Mouse (Mus musculus) forebrain, embryonic 14.5 days (tissue): ENCODE data around the gene Tbx2. TPM values are rescaled to one million over a fixed set of nuclear protein-coding genes. Genes with fewer than 3 reads are reported as not detected.
A peak's percentile ranks its signal among the peaks of the same experiment; 100 is the strongest.

Experiments used
- ATAC-seq: fragments of 200-750 bp; cut with Nextera tagmentation; 2 replicates; pipeline ENCODE4 v1.8.0; 2017; ENCODE audit warnings: mild to moderate bottlenecking, moderate library complexity
- DNase-seq: peaks from one replicate; pipeline ENCODE4 v3.0.0-alpha.2; 2015; ENCODE audit warnings: low spot score
- H3K27ac ChIP-seq: fragments of 300-500 bp; sonication (generic); 2 replicates; pipeline ENCODE4 v1.5.1; 2014; ENCODE audit warnings: low read depth, mild to moderate bottlenecking, control low read depth, low read length, moderate library complexity
- H3K27me3 ChIP-seq: fragments of 300-500 bp; sonication (generic); replicated peaks from 2 replicates; pipeline ENCODE4 v1.6.1; 2014; ENCODE audit warnings: low read length, control low read depth, mixed read lengths; ENCODE audit not compliant: control insufficient read depth, insufficient read depth
- H3K36me3 ChIP-seq: fragments of 300-500 bp; sonication (generic); 2 replicates; pipeline ENCODE4 v1.6.1; 2014; ENCODE audit warnings: low read length, control low read depth; ENCODE audit not compliant: control insufficient read depth, insufficient read depth
- H3K4me1 ChIP-seq: fragments of 300-500 bp; sonication (generic); 2 replicates; pipeline ENCODE4 v1.6.1; 2014; ENCODE audit warnings: antibody characterized with exemption, low read length, control low read depth; ENCODE audit not compliant: control insufficient read depth, insufficient read depth
- H3K4me2 ChIP-seq: fragments of 300-500 bp; sonication (generic); 2 replicates; pipeline ENCODE4 v1.6.1; 2014; ENCODE audit warnings: mild to moderate bottlenecking, control low read depth, low read length
- H3K4me3 ChIP-seq: fragments of 300-500 bp; sonication (generic); 2 replicates; pipeline ENCODE4 v1.5.1; 2014; ENCODE audit warnings: low read depth, low read length, control low read depth
- H3K9ac ChIP-seq: fragments of 300-500 bp; sonication (generic); 2 replicates; pipeline ENCODE4 v1.6.1; 2014; ENCODE audit warnings: mild to moderate bottlenecking, low read length, control low read depth, moderate library complexity
- H3K9me3 ChIP-seq: fragments of 300-500 bp; sonication (generic); replicated peaks from 2 replicates; pipeline ENCODE4 v1.6.1; 2016; ENCODE audit warnings: low read length, control low read depth, mixed read lengths; ENCODE audit not compliant: control insufficient read depth
- WGBS: fragments of 180-500 bp; shearing (Covaris S2); extraction: QIAGEN DNeasy Blood & Tissue Kit; methylation state at CpG from one replicate; pipeline ENCODE4 v1.1.7; 2014; 5-methylcytosine and 5-hydroxymethylcytosine counted together
- polyA plus RNA-seq: library from polyadenylated mRNA; unstranded; fragments of >200 nt; fragmentation: Nextera tagmentation; extraction: Ambion mirVana; gene quantifications from 2 replicates; pipeline ENCODE4 v1.2.1, GENCODE M21; 2014

Tbx2 gene
- polyA plus RNA-seq, 1 experiment from 2014 or later = 0.48 TPM

- DNase-seq (peak; percentile 92), ATAC-seq (peak; percentile 79)
- Histone ChIP-seq H3K27ac (no peak overlapping the region), H3K4me1 (no peaks in the 10 kb centered on the region), H3K4me3 (peak overlapping the region; percentile 13; the same call in 1 of the 2 replicates), H3K36me3 (no peaks in the 10 kb centered on the region), H3K4me2 (peak overlapping the region; percentile 47), H3K9me3 (no peaks in the 10 kb centered on the region), H3K27me3 (peaks cover 29% of the 10 kb centered on the region), H3K9ac (no peak overlapping the region; the same call in 1 of the 2 replicates)
- 2% methylated on average over 21 of the region's 21 CpGs for WGBS
These were observed 16.7 kb downstream of the Tbx2 start for GRCm38 (mm10) chr11:85849037-85849436.

- Histone ChIP-seq H3K4me3 (no peak within 1 kb of the TSS), H3K9me3 (no peaks in the 10 kb centered on the region), H3K9ac (no peak within 1 kb of the TSS), H3K27ac (no peak within 1 kb of the TSS), H3K4me2 (peak within 1 kb of the TSS; percentile 47; the same call in 1 of the 2 replicates), H3K4me1 (no peaks in the 10 kb centered on the region), H3K27me3 (peaks cover 22% of the 10 kb centered on the region), H3K36me3 (no peaks in the 10 kb centered on the region)
- DNase-seq (no peak), ATAC-seq (no peak)
- WGBS = 87% methylated on average over 6 of the region's 6 CpGs
These were observed 17.9 kb downstream of the Tbx2 start, which contains the start of gene Gm11444 for GRCm38 (mm10) chr11:85850233-85850632. Gene Gm11444 (minus strand): TSS chr11:85850333.

GRCm38 (mm10) chr11:85850758-85851157 is 18.4 kb downstream of the Tbx2 start:
- WGBS = 32% methylated on average over 6 of the region's 6 CpGs
- Histone ChIP-seq H3K9ac (no peak overlapping the region), H3K9me3 (no peaks in the 10 kb centered on the region), H3K4me2 (no peak overlapping the region), H3K4me3 (no peak overlapping the region), H3K4me1 (no peaks in the 10 kb centered on the region), H3K27ac (no peak overlapping the region), H3K36me3 (no peaks in the 10 kb centered on the region), H3K27me3 (peaks cover 17% of the 10 kb centered on the region)
- no peak for ATAC-seq
- DNase-seq = no peak

GRCm38 (mm10) chr11:85857997-85858698 is 25.8 kb downstream of the Tbx2 start:
- DNase-seq (peak; percentile 54), ATAC-seq (peak; percentile 65; the same call in 1 of the 2 replicates)
- Histone ChIP-seq H3K36me3 (no peaks in the 10 kb centered on the region), H3K27ac (no peak overlapping the region), H3K4me2 (no peak overlapping the region), H3K9me3 (no peaks in the 10 kb centered on the region), H3K9ac (no peak overlapping the region), H3K4me1 (0 out of 2 replicates have a peak, but pooled peaks cover 4% of the 10 kb centered on the region), H3K27me3 (no peaks in the 10 kb centered on the region), H3K4me3 (no peak overlapping the region)
- WGBS = 2% methylated on average over 6 of the region's 6 CpGs

GRCm38 (mm10) chr11:85864363-85864762 is 32.0 kb downstream of the Tbx2 start:
- no peak overlapping the region for H3K9ac ChIP-seq
- H3K4me3 ChIP-seq = no peak overlapping the region
- H3K36me3 ChIP-seq = no peaks in the 10 kb centered on the region
- 45% methylated on average over 7 of the region's 7 CpGs for WGBS
- ATAC-seq = no peak
- DNase-seq = no peak
- no peak overlapping the region for H3K27ac ChIP-seq
- H3K9me3 ChIP-seq = no peaks in the 10 kb centered on the region
- no peaks in the 10 kb centered on the region for H3K27me3 ChIP-seq
- no peak overlapping the region for H3K4me2 ChIP-seq
- H3K4me1 ChIP-seq = no peaks in the 10 kb centered on the region

GRCm38 (mm10) chr11:85876059-85876788 is 43.9 kb downstream of the Tbx2 start:
- no peak overlapping the region for H3K27ac ChIP-seq
- DNase-seq = no peak
- no peak overlapping the region for H3K9ac ChIP-seq
- H3K4me1 ChIP-seq = no peaks in the 10 kb centered on the region
- no peak overlapping the region for H3K4me2 ChIP-seq
- H3K27me3 ChIP-seq = 0 out of 2 replicates have a peak, but pooled peaks cover 5% of the 10 kb centered on the region
- 67% methylated on average over 24 of the region's 24 CpGs for WGBS
- H3K36me3 ChIP-seq = no peaks in the 10 kb centered on the region
- no peak overlapping the region for H3K4me3 ChIP-seq
- ATAC-seq = no peak
- H3K9me3 ChIP-seq = no peaks in the 10 kb centered on the region

GRCm38 (mm10) chr11:85884498-85884897 is 52.1 kb downstream of the Tbx2 start:
- no peak overlapping the region for H3K27ac ChIP-seq
- H3K36me3 ChIP-seq = no peaks in the 10 kb centered on the region
- H3K9me3 ChIP-seq = no peaks in the 10 kb centered on the region
- DNase-seq (no peak), ATAC-seq (no peak)
- H3K4me3 ChIP-seq = no peak overlapping the region
- H3K4me2 ChIP-seq = no peak overlapping the region
- no peak overlapping the region for H3K9ac ChIP-seq
- peaks cover 36% of the 10 kb centered on the region for H3K27me3 ChIP-seq
- no peaks in the 10 kb centered on the region for H3K4me1 ChIP-seq
- 32% methylated on average over 4 of the region's 4 CpGs for WGBS

GRCm38 (mm10) chr11:85885665-85886428 is 53.5 kb downstream of the Tbx2 start, which contains the start of gene Tbx4:
Gene Tbx4 (plus strand): TSS chr11:85886422.
- H3K27me3 ChIP-seq = peaks cover 44% of the 10 kb centered on the region

More at GRCm38 (mm10) chr11:85885665-85886428, 53.5 kb downstream of the Tbx2 start, which contains the start of gene Tbx4:
- WGBS = 9% methylated on average over 24 of the region's 28 CpGs
- H3K9me3 ChIP-seq = no peaks in the 10 kb centered on the region
- H3K4me1 ChIP-seq = no peaks in the 10 kb centered on the region
- no peak within 1 kb of the TSS for H3K4me3 ChIP-seq
- DNase-seq = no peak
- H3K4me2 ChIP-seq = no peak within 1 kb of the TSS
- H3K36me3 ChIP-seq = no peaks in the 10 kb centered on the region
- no peak within 1 kb of the TSS for H3K9ac ChIP-seq
- ATAC-seq = no peak
- no peak within 1 kb of the TSS for H3K27ac ChIP-seq
